Mouse (Mus musculus): ENCODE data around the gene Numb.
"Not testable (repeated sequence)": the region's sequence is repeated elsewhere in the genome, so short reads cannot be mapped to it uniquely, and the experiment has no call there.

The Numb gene

DNA sequence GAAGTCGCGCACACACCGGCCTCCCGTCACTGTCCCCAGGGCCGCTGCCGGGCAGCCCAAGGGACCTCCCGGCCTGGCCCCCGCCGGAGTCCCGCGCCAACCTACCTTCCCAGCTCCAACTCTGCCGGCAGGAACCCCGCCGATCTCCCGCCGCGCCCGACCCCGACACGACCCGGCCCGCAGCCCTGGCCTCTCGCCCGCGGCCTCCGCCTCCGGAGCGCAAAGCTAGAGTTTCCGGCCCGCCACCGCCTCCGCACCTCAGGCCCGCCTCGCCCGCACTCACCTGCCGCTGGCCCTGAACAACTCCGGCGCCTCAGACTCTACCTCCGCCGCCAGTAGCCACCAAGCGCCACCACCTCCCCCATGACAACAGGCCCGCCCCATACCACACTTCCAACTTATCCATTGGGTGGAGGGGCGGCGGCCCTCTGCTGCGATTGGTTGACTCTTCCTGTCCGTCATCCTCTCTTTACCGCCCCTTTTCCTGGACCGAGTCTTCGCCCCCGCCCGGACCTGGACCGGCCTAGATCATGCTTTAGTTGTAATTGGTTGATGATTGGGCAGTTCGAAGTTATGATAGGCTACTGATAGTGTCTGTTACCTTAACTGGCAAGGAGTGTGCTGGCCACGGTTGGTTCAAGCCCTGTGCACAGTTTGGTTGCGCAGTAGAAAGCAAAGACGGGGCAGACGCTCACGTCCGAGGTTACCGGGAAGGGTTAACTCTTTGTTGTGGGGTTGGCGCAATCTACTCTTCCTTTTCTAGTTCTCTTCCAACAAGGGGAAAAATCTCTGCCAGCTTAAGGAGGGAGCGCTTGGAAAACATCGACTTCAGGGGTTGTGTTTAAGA lies at the start of gene Numb:
TSS of gene Numb (minus strand) at position 400 of the 847 bp plus-strand sequence.
- peak; percentile 96 for DNase-seq (ENCODE audit: low spot score)

DNA sequence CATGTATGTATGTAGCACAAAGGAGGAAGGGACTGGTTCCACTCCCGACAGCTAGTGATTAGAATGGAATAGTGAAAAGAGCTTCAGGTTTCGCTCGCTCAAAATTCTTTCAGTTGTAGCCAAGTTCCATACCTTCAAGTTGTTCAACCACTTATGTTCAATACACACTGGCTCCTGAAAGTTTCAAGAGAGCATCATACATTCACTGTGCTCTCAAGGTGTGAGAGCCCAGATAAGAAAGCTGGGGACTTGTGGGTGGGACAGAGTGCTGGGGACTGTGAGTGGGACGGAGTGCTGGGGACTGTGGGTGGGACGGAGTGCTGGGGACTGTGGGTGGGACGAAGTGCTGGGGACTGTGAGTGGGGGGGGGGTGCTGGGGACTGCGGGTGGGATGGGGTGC lies 43.5 kb upstream of the Numb start:
- no peak for DNase-seq (ENCODE audit: low spot score)

- DNase-seq (ENCODE audit: low spot score): peak; percentile 26
Measured at GRCm38 (mm10) chr12:83958278-83958677, 36.5 kb upstream of the Numb start.

- DNase-seq (ENCODE audit: low spot score): no peak
Measured at GRCm38 (mm10) chr12:83951711-83952575, 30.2 kb upstream of the Numb start.

DNA sequence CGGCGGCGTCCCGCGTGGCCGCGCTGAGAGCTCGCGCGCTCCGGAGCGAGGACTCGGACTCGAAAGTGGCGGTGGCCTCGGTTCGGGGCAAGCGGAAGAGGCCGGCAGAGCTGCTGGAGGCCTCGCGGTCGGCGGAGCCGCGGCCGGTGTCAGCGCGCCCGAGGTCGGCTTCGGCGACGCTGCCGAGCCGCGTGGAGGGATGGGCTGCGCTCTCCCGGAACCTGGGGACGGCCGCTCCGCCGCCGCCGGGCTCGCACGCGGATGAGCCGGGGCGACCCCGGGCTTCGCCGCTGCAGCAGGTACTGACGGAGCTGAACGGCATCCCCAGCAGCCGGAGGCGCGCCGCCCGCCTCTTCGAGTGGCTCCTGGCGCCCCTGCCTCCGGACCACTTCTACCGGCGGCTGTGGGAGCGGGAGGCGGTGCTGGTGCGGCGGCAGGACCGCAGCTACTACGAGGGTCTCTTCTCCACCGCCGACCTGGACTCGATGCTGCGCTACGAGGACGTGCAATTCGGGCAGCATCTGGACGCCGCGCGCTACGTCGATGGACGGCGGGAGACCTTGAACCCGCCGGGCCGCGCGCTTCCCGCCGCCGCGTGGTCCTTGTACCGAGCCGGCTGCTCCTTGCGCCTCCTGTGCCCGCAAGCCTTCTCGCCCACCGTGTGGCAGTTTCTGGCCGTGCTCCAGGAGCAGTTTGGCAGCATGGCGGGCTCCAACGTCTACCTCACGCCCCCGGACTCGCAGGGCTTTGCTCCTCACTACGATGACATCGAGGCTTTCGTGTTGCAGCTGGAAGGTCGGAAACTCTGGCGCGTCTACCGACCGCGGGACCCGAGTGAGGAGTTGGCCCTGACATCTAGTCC lies 29.3 kb upstream of the Numb start:
- DNase-seq (ENCODE audit: low spot score): peak; percentile 72

GRCm38 (mm10) chr12:83950493-83950839 lies 28.7 kb upstream of the Numb start, which contains the start of gene Riox1:
TSS of gene Riox1 (plus strand) at chr12:83950608.
- peak; percentile 82 for DNase-seq (ENCODE audit: low spot score)

GRCm38 (mm10) chr12:83949776-83950492 lies 28.2 kb upstream of the Numb start:
- DNase-seq (ENCODE audit: low spot score): no peak

DNA sequence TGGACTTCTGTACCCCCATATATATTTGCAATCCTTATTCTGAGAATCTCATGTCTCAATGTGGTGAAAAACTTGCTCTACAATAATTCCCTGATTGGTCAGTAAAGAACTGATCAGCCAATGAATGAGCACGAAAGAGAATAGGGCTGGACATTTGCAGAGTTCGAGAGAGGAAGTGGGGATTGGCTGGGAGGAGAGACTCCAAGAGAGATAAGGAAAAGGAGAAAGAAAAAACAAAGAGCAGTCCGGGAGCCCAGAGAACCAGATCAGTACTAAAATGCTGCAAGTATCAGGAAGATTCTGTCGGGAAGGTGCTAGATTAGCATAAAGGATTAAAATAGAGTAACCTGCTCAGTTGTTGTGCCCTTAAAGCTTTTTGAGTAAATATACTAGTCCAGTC lies 27.3 kb upstream of the Numb start:
- no peak for DNase-seq (ENCODE audit: low spot score)

DNA sequence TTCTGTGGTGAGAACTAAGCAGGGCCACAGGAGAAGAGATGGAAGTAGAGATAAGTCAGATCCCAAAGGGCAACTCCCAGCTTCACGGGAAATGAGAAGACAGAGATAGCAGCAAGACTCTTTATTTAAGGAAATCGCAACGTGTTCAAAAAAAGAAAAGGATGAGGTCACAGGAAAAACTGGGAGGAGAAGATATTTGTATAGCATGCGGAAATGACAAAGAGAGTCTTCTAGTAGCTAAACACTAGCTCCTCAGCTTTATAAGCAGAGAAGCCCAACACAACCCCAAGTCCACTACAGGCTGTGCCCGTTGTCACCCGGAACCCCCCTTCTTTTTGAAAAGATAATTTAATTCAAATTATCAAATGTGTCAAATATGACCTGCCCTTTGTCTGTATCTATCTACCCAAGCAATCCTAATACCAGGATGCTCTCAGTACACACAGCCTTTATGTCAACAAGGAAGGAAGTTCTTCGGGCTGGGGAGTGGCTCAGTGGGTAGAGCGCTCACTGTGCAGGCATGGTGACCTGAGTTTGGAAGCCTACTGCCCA lies 25.6 kb upstream of the Numb start:
- DNase-seq (ENCODE audit: low spot score): no peak

DNA sequence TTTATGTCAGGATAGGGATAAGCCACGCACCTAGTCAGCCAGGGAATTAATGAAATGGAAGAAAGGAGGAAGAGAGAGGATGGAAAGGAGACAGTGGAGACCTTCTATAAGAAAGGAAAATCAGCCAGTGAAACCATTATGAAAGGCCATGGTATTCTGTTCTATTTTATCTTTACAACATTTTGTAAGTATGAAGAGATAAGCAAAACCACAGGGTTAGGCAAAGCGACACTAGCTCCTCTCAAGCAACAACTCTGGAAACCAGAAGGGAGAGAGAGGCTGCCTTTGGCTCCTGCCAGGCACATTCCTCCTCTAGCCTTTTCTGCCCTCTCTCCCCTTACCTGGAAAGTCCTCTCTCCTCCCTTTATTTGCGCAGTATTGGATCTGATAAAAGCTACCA lies 20.2 kb upstream of the Numb start:
- DNase-seq (ENCODE audit: low spot score): no peak

DNA sequence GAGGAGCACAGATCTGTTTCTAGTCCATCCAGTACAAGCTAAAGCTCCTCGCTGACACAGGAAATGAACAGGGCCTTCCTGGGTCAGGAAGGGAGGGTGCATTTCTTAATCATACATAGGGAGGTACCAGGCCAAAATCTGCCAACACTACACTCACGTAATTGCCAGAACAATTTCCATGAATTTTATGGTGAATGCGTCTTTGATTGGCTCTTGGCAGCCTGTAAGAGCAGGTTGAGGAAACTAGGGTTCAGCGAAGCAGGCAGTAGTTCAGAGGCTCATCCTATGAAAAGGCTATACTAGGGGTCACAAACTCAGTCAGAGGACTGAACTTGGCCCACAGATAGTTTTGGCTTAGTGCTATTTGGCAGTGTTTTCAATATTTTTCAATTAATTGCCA lies 18.3 kb upstream of the Numb start:
- no peak for DNase-seq (ENCODE audit: low spot score)

GRCm38 (mm10) chr12:83939332-83939731 lies 17.6 kb upstream of the Numb start:
- no peak for DNase-seq (ENCODE audit: low spot score)

GRCm38 (mm10) chr12:83938592-83938991 lies 16.9 kb upstream of the Numb start:
- not testable (repeated sequence) for DNase-seq (ENCODE audit: low spot score)

GRCm38 (mm10) chr12:83937600-83937999 lies 15.9 kb upstream of the Numb start:
- DNase-seq (ENCODE audit: low spot score): no peak

GRCm38 (mm10) chr12:83929186-83929804 lies 7.6 kb upstream of the Numb start:
- no peak for DNase-seq (ENCODE audit: low spot score)

DNA sequence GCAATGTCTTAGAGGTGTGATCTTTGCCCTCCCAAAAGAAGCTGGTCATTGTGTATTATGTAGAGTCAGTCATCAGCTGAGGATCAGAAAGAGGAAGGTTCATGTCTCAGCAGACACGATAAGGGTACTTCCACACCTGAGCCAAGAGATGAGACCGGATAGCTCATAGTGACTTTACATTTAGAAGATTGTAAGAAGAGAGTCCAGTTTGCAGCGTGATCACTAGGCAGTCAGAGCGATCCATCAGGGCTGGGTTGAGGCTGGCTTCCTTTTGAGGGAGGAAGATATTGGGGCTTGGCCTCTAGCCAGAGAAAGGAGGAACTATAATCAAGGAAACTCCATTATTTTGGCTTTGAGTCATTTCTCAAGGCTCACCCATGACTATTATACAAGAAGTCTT lies 6.0 kb upstream of the Numb start:
- no peak for DNase-seq (ENCODE audit: low spot score)

DNA sequence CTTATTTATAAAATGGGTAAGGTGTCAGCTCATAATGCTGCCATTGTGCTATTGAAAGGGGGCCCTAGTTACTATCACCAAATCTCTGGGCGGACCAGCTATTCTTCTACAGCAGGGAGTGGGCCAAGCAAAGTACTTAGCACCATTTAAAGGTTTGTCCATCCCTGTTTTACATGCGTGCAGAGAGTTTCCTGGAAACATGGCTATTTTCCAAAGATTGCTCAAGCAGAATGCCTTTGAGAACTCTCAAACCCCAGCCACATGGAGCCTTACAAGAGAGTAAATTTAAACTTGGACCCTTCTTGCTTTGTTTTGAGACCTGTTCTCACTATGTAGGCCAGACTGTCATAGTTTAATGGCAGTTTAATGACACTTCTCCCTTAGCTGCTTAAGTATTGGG lies 4.3 kb upstream of the Numb start:
- DNase-seq (ENCODE audit: low spot score): no peak

GRCm38 (mm10) chr12:83925160-83925703 lies 3.5 kb upstream of the Numb start:
- DNase-seq (ENCODE audit: low spot score): no peak

- no peak for DNase-seq (ENCODE audit: low spot score)
Measured at GRCm38 (mm10) chr12:83924332-83924731, 2.6 kb upstream of the Numb start.

GRCm38 (mm10) chr12:83923486-83923859 lies 1.7 kb upstream of the Numb start:
- no peak for DNase-seq (ENCODE audit: low spot score)
